Mouse (Mus musculus): ENCODE results near the gene Theg. TPM values are rescaled to one million over a fixed set of nuclear protein-coding genes. Genes with fewer than 3 reads are reported as not detected.

The Theg gene
- total RNA-seq, 2 experiments from 2014 or later, result not detected

DNA sequence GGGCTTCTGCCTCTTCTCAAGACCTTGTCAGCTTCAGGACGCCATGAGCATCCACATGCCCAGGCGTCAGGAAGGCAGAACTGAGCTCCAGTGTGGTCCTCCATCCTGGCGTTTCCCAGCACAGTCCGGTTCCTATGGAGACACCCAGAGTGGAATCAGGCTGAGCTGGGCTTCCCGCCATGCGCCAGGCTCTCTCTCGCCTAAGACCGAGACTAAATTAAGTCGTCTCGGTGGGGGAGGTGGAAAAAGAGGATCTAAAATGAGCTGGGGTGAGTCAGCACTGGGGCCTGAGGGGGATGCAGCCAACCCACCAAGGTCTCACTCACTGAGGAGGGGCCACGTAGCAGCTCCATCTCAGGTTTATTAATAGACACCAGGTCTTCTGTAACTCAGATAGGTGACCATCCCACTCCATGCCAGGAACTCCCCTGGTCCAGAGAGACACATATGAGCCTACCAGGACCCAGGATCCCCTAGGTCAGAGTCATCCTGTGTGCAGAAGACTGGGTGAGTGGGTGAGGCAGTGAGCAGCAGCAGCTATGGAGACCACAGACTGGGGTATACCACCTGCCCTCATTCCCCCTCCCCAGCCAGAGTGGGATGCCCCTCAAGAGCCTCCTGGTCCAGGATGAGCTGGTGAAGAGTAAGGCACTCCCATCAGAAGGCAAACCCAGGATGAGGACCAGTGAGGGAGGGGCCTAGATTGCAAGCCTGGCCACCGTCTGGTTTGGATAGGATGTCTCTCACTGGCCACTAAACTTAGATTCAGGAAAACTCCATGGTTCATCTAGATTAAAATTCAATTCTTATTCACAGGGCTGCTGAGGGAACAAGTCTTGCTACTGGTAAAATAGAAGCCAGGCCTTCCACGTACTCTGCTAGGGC lies 10.2 kb upstream of the Theg start:
- ATAC-seq (replicated peaks; ENCODE audit: low FRiP score, low TSS enrichment, poor library complexity, severe bottlenecking), result no peak

- ATAC-seq (replicated peaks; ENCODE audit: low FRiP score, low TSS enrichment, poor library complexity, severe bottlenecking), result 0 out of 2 replicates have a peak, but pooled peaks have one; percentile 9
Observed at GRCm38 (mm10) chr10:79595590-79595929, 8.4 kb upstream of the Theg start.

GRCm38 (mm10) chr10:79594872-79595589 lies 7.9 kb upstream of the Theg start:
- peak; percentile 94 for ATAC-seq (replicated peaks; ENCODE audit: low FRiP score, low TSS enrichment, poor library complexity, severe bottlenecking)

GRCm38 (mm10) chr10:79594111-79594510 lies 7.0 kb upstream of the Theg start:
- no peak for ATAC-seq (replicated peaks; ENCODE audit: low FRiP score, low TSS enrichment, poor library complexity, severe bottlenecking)

DNA sequence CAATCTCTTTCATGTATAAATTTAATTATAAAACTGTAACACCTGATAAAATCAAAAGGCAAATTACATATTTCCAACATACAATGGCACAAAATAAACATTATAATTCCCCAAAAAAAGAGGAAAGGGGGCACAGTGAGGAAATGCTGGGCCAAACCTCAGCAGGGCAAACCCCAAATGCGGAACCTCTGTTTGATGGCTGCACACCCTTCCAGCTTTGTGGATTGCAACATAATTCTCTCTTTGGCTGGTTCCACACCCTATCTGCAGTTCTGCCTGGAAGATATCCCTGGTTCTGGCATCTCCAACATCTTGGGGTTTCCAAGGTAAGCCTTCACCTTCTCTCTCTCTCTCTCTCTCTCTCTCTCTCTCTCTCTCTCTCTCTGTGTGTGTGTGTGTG lies 3.6 kb upstream of the Theg start:
- no peak for ATAC-seq (replicated peaks; ENCODE audit: low FRiP score, low TSS enrichment, poor library complexity, severe bottlenecking)

DNA sequence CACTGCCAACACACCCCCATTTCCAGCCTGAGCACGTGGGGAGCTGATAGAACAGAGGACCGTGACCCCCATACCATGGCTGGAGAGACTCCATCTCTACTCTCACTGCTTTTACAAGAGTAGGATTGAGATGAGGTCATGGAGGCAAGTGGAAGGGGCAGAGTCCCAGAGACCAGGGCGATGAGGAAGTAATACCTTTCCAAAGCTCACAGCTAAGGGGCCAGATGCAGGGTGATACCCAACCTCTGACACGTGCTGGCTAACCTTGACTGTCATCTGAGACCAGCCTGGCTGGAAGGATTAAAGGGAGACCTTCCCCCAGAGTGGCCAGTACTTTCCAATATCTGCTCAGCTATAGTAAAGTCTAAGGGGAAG lies 608 bp upstream of the Theg start:
- no peak for ATAC-seq (replicated peaks; ENCODE audit: low FRiP score, low TSS enrichment, poor library complexity, severe bottlenecking)

DNA sequence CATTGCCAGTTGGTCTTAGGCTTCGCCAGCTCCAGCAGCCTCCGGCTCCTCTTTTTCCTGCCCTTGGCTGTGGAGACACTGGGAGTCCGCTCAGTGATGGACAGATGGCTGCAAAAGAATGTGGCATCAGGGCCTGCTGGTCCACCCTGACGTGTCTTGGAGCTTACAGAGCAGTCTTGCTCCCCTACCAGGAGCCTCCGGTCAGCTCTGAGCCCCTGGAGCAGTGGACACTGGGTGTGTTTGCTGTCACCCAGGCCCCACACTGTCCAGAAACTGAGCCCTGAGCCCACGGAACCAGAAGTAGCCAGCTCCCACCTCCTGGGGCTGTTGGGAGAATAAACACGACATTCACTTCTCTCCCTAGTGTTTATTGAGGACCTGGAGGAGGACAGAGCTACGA lies 888 bp downstream of the Theg start:
- no peak for ATAC-seq (replicated peaks; ENCODE audit: low FRiP score, low TSS enrichment, poor library complexity, severe bottlenecking)

GRCm38 (mm10) chr10:79585723-79586122 lies 1.4 kb downstream of the Theg start:
- ATAC-seq (replicated peaks; ENCODE audit: low FRiP score, low TSS enrichment, poor library complexity, severe bottlenecking), result no peak

DNA sequence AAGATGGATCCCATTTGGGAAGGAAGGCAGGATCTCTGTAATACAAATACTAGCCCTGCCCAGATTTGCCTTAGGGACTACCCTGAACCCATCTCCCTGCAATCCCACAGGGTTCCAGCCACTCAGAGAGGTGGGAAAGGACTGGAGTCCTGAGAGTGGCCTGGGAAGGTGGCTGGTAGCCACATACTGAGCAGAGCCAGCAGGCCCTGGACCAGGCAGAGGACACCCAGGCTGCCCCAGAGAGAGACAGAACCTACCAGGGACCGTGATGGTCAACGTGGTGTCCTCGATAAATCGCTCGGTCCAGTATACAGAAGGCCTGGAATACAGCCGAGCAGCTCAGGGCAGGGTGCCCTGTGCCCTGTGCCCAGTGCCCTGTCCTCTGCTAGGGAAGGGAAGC lies 2.0 kb downstream of the Theg start:
- ATAC-seq (replicated peaks; ENCODE audit: low FRiP score, low TSS enrichment, poor library complexity, severe bottlenecking), result no peak

DNA sequence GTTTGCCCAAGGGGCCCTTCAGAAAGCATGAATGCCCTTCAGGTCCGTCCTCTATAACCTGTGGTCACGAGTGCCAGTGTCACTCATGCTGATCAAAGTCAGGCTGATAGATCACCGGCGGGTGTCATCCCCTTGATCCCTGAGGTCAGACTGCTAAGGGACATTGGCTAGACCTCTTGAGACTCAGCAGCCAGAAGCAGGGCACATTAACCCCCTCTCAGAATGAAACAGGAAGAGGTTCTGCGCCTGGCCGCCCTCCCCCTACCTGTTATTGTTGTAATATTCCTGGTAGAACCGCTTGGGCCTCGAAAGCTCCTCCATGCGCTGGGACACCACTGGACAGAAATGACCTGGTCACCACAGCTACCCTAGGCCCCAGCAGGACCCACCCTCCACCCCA lies 2.7 kb downstream of the Theg start:
- no peak for ATAC-seq (replicated peaks; ENCODE audit: low FRiP score, low TSS enrichment, poor library complexity, severe bottlenecking)

GRCm38 (mm10) chr10:79584021-79584420 lies 3.1 kb downstream of the Theg start:
- ATAC-seq (replicated peaks; ENCODE audit: low FRiP score, low TSS enrichment, poor library complexity, severe bottlenecking), result no peak

DNA sequence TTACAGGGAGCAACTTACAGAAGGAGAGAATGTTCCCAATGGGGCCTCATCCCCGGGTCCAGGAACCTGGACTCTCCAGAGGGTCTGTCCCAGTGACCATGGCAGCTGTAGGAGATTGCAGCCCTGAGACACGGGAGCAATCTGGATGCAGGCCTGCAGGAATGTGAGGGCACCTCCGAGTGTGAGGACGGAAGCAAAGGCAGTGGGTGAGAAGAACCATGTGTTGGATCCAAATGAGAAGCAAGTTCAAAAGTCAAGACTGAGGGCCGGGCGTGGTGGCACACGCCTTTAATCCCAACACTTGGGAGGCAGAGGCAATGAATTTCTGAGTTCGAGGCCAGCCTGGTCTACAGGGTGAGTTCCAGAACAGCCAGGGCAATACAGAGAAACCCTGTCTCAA lies 5.6 kb downstream of the Theg start:
- no peak for ATAC-seq (replicated peaks; ENCODE audit: low FRiP score, low TSS enrichment, poor library complexity, severe bottlenecking)

DNA sequence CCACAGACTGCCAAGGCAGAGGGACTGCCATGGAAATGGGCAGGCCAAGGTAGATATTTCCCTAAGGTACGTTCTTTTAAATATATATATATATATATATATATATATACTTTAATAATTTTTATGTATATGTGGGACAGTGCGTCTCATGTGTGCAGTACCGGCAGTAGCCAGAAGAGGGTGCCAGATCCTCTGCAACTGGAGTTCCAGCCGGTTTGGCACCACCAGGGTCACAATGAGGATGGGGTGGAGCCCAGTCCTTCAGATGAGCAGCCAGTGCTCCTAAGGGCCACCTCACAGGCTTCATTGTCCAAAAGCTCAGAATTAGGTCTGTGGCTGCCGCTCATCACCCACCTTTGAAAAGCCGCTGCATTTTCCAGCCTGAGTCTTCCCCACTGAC lies 6.3 kb downstream of the Theg start:
- ATAC-seq (replicated peaks; ENCODE audit: low FRiP score, low TSS enrichment, poor library complexity, severe bottlenecking), result peak; percentile 56; the same call in 1 of the 2 replicates

GRCm38 (mm10) chr10:79580356-79580755 lies 6.8 kb downstream of the Theg start:
- no peak for ATAC-seq (replicated peaks; ENCODE audit: low FRiP score, low TSS enrichment, poor library complexity, severe bottlenecking)

DNA sequence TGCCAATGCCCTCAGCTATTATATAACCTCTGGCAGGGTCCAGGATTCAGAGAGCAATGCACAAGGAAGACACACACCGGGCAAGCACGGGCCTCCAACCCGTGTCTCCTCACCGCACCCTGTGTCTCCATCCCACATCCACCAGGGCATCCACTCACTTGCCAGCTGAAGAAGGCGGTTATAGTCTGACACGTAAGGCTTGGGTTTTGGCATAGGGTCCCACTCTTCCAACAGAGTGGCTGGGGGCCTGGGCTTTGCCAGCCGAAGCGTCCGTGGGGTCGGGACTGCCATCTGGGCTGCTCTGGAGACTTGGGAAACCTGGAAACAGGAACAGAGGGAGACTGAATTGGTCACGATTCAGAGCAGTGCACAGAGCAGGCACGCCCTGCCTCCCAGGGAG lies 7.3 kb downstream of the Theg start:
- ATAC-seq (replicated peaks; ENCODE audit: low FRiP score, low TSS enrichment, poor library complexity, severe bottlenecking), result no peak

DNA sequence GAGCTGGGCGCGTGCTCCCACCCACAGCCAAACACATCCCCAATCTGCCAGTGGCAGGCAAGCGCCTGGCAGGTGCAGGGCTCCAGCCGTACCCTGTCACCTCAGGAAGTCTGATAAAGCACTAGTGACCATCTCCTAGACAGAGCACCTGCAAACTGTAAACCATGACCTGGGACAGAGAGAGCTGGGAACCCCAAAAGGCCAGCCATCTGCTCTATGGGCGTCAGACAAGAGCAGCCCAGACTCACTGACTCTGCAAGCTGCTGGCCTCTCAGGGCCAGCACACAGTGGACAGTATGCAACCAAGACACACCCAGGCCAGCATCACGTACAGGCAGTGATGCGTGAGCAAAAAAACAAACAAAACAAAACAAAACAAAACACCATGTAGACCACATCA lies 8.2 kb downstream of the Theg start:
- no peak for ATAC-seq (replicated peaks; ENCODE audit: low FRiP score, low TSS enrichment, poor library complexity, severe bottlenecking)

- ATAC-seq (replicated peaks; ENCODE audit: low FRiP score, low TSS enrichment, poor library complexity, severe bottlenecking), result no peak
Observed at GRCm38 (mm10) chr10:79578276-79578675, 8.9 kb downstream of the Theg start.

- ATAC-seq (replicated peaks; ENCODE audit: low FRiP score, low TSS enrichment, poor library complexity, severe bottlenecking), result no peak
Observed at GRCm38 (mm10) chr10:79577376-79577775, 9.8 kb downstream of the Theg start.

DNA sequence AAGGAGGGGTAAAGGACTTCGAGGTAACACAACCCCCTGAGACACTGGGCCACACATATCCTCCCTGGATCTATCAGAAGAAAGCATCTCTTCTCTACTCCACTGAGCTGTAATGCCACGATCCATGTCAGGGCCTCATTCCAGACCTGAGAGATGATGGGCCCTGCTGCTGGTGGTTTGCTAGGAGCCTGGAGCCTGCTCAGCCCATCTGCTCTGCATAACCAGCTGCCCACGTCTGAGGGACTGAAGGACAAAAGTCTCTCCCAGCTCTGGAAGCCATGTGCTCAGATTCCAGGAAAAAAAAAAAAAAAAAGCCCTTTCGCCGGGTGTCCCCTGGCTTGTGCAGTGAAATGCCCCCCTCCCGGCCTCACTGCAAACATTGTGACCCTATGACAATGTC lies 11.4 kb downstream of the Theg start:
- ATAC-seq (replicated peaks; ENCODE audit: low FRiP score, low TSS enrichment, poor library complexity, severe bottlenecking), result no peak

- no peak for ATAC-seq (replicated peaks; ENCODE audit: low FRiP score, low TSS enrichment, poor library complexity, severe bottlenecking)
Observed at GRCm38 (mm10) chr10:79574796-79575195, 12.3 kb downstream of the Theg start.

GRCm38 (mm10) chr10:79574350-79574749 lies 12.8 kb downstream of the Theg start:
- ATAC-seq (replicated peaks; ENCODE audit: low FRiP score, low TSS enrichment, poor library complexity, severe bottlenecking), result no peak

All from megakaryocyte-erythroid progenitor cell, adult 5-6 weeks (primary cell).